Comparison of ENCODE assay signal across 9 mouse cellular contexts in genomic region chr11:87445593-87445992, GRCm38 (mm10). TPM values are rescaled to one million over a fixed set of nuclear protein-coding genes. Genes with fewer than 3 reads are reported as not detected.
DNase-seq lines count a peak whose midpoint lies in the region; ATAC-seq and TF ChIP-seq lines count a peak whose summit lies in the region.
"Not testable (repeated sequence)": the region's sequence is repeated elsewhere in the genome, so short reads cannot be mapped to it uniquely, and the experiment has no call there.
"Had no signal": no experiment of that assay in that cellular context is flagged by ENCODE, and none has a peak within 500 bp of the region (broad histone marks: within the 10 kb centered on the region; RNA-seq: fewer than 3 reads in every experiment).

No protein-coding gene starts in this region.

- H3K9me3 ChIP-seq in MEL (replicated peaks; ENCODE audit: insufficient read depth, low read length); kidney, postnatal 0 days (replicated peaks; ENCODE audit: low read length); midbrain, embryonic 11.5 days (ENCODE audit: control insufficient read depth, low read length): not testable (repeated sequence)

- H3K27ac ChIP-seq in MEL (ENCODE audit: control insufficient read depth, low read depth, low read length); gastrocnemius, adult 2 months; kidney, postnatal 0 days; left cerebral cortex, adult 2 months; midbrain, embryonic 11.5 days (ENCODE audit: low read depth, low read length): not testable (repeated sequence)

- not testable (repeated sequence) for DNase-seq in MEL (ENCODE audit: low read depth, low spot score); gastrocnemius, adult 2 months; kidney, postnatal 0 days (ENCODE audit: low spot score); left cerebral cortex, adult 2 months (ENCODE audit: extremely low spot score in 1 of 2, low spot score in 2 of 2)
- peak; percentile 57 for DNase-seq in midbrain, embryonic 11.5 days (ENCODE audit: low spot score, missing footprints)

- not testable (repeated sequence) for H3K4me2 ChIP-seq in kidney, postnatal 0 days (ENCODE audit: low read length); midbrain, embryonic 11.5 days

- TF ChIP-seq CTCF in MEL (IDR thresholded peaks at IDR 0.05 in 2 of 3, conservative IDR thresholded peaks at IDR 0.05 in 1 of 3; ENCODE audit: control insufficient read depth in 1 of 3, insufficient read depth in 1 of 3, low read depth in 2 of 3, low read length in 3 of 3, poor library complexity in 1 of 3, severe bottlenecking in 1 of 3): 0 out of 6 replicates have a peak, but pooled peaks of 1 of the 3 experiments have one; percentile 4
- TF ChIP-seq CTCF in gastrocnemius, adult 2 months (IDR thresholded peaks at IDR 0.05): peak; percentile 20; the same call in 1 of the 2 replicates
- TF ChIP-seq CTCF in kidney, postnatal 0 days (IDR thresholded peaks at IDR 0.05; ENCODE audit: low read depth): 0 out of 2 replicates have a peak, but pooled peaks have one; percentile 6
- peak; percentile 2 for TF ChIP-seq CTCF in left cerebral cortex, adult 2 months (IDR thresholded peaks at IDR 0.05)

- not testable (repeated sequence) for TF ChIP-seq EP300 in MEL (IDR thresholded peaks at IDR 0.05; ENCODE audit: low read depth in 1 of 2, low read length in 2 of 2)

- H3K79me2 ChIP-seq in MEL (ENCODE audit: control insufficient read depth, insufficient read depth, low read length, poor library complexity): not testable (repeated sequence)

- peaks cover 0 to 16% of the 10 kb centered on the region in 2 experiments; a peak in 2 of 4 replicates for H3K36me3 ChIP-seq in MEL (ENCODE audit: control insufficient read depth in 1 of 2, insufficient read depth in 2 of 2, low read length in 2 of 2)
- H3K36me3 ChIP-seq in kidney, postnatal 0 days (ENCODE audit: insufficient read depth, low read length); midbrain, embryonic 11.5 days (ENCODE audit: control insufficient read depth, insufficient read depth, low read length): not testable (repeated sequence)

- peaks cover 8 to 20% of the 10 kb centered on the region in 2 experiments for H3K4me1 ChIP-seq in MEL (ENCODE audit: control insufficient read depth in 1 of 2, insufficient read depth in 2 of 2, low read length in 2 of 2)
- not testable (repeated sequence) for H3K4me1 ChIP-seq in kidney, postnatal 0 days (replicated peaks; ENCODE audit: insufficient read depth, low read length); midbrain, embryonic 11.5 days (ENCODE audit: control insufficient read depth, insufficient read depth, low read length)

- ATAC-seq in kidney, postnatal 0 days (replicated peaks; ENCODE audit: low FRiP score, low read depth); midbrain, embryonic 11.5 days (ENCODE audit: low FRiP score): not testable (repeated sequence)

- TF ChIP-seq POLR2A in MEL (IDR thresholded peaks at IDR 0.05; ENCODE audit: control insufficient read depth in 1 of 2, insufficient read depth in 1 of 2, low read depth in 1 of 2, low read length in 2 of 2, poor library complexity in 1 of 2): not testable (repeated sequence)

- H3K4me3 ChIP-seq in MEL (ENCODE audit: control insufficient read depth in 1 of 2, insufficient read depth in 1 of 2, low read depth in 2 of 2, low read length in 2 of 2); gastrocnemius, adult 2 months; kidney, postnatal 0 days (replicated peaks; ENCODE audit: low read depth, low read length); left cerebral cortex, adult 2 months; midbrain, embryonic 11.5 days (ENCODE audit: low read depth, low read length): not testable (repeated sequence)

- intact Hi-C loops in gastrocnemius, adult 2 months (cut with DNase I); left cerebral cortex, adult 2 months (cut with DNase I): not testable (repeated sequence)

- not testable (repeated sequence) for H3K27me3 ChIP-seq in MEL (ENCODE audit: control insufficient read depth in 1 of 2, insufficient read depth in 2 of 2, low read length in 2 of 2); kidney, postnatal 0 days (ENCODE audit: insufficient read depth, low read length); midbrain, embryonic 11.5 days (ENCODE audit: control insufficient read depth, insufficient read depth, low read length)

- H3K9ac ChIP-seq in MEL (ENCODE audit: control insufficient read depth, low read depth, low read length, poor library complexity, severe bottlenecking); kidney, postnatal 0 days (ENCODE audit: low read depth, low read length); midbrain, embryonic 11.5 days (ENCODE audit: low read length): not testable (repeated sequence)

- TF ChIP-seq RAD21 in MEL (IDR thresholded peaks at IDR 0.05; ENCODE audit: low read depth, low read length): not testable (repeated sequence)

- whole genome bisulfite sequencing in kidney, postnatal 0 days: 93% methylated on average over 2 of the region's 4 CpGs
- WGBS in midbrain, embryonic 11.5 days: 91% methylated on average over 2 of the region's 4 CpGs

TF ChIP-seq in MEL, 35 proteins besides CTCF, POLR2A, EP300 and RAD21:
- peak; percentile 90 for TF ChIP-seq TBP (IDR thresholded peaks at IDR 0.05; ENCODE audit: low read depth, low read length)
TF ChIP-seq in MEL: peak in this region for 1; not testable (repeated sequence) for 34.

RNA-seq across cellular contexts. Expression of gene Tex14, which starts 40.7 kb away (rescaled TPM):
- total RNA-seq in MEL (2012; rRNA removed): 0.23 and 0.42 TPM in 2 replicates
- under 1 TPM in 1 of 2 experiments, not detected in 1; 0.42 TPM for polyA plus RNA-seq in MEL (2012; ENCODE audit: insufficient read depth in 1 of 2, insufficient read length in 2 of 2, low read depth in 1 of 2, low replicate concordance in 2 of 2, missing spikeins in 1 of 2)
- total RNA-seq in gastrocnemius, adult 2 months (2021): not detected
- 0.55 and 0.57 TPM in 2 replicates for polyA plus RNA-seq in kidney, postnatal 0 days (2015; fragmentation: Nextera tagmentation; extraction: Ambion mirVana)
- total RNA-seq in left cerebral cortex, adult 2 months (2021): under 1 TPM; 0.09 to 0.16 TPM
- polyA plus RNA-seq in midbrain, embryonic 11.5 days (2014; fragmentation: Nextera tagmentation; extraction: Ambion mirVana): 0.21 and 0.30 TPM in 2 replicates
- polyA plus RNA-seq: C2C12; embryonic facial prominence, embryonic 10.5 days; forebrain, embryonic 15.5 days; G1E had no signal

RNA-seq across cellular contexts. Expression of gene Rad51c, which starts 40.8 kb away (rescaled TPM):
- 1.5 and 2.5 TPM in 2 replicates for total RNA-seq in MEL (2012; rRNA removed)
- 1 to 10 TPM in 1 of 2 experiments, not detected in 1; 1.9 TPM for polyA plus RNA-seq in MEL (2012; ENCODE audit: insufficient read depth in 1 of 2, insufficient read length in 2 of 2, low read depth in 1 of 2, low replicate concordance in 2 of 2, missing spikeins in 1 of 2)
- total RNA-seq in gastrocnemius, adult 2 months (2021): under 1 TPM; 0.26 to 0.45 TPM
- polyA plus RNA-seq in kidney, postnatal 0 days (2015; fragmentation: Nextera tagmentation; extraction: Ambion mirVana): 3.5 and 4.7 TPM in 2 replicates
- total RNA-seq in left cerebral cortex, adult 2 months (2021): 1 to 10 TPM; 3.1 to 4.4 TPM
- 13.6 and 15.7 TPM in 2 replicates for polyA plus RNA-seq in midbrain, embryonic 11.5 days (2014; fragmentation: Nextera tagmentation; extraction: Ambion mirVana)
